ENCODE assay signal across 29 mouse cellular contexts in the genomic region with DNA sequence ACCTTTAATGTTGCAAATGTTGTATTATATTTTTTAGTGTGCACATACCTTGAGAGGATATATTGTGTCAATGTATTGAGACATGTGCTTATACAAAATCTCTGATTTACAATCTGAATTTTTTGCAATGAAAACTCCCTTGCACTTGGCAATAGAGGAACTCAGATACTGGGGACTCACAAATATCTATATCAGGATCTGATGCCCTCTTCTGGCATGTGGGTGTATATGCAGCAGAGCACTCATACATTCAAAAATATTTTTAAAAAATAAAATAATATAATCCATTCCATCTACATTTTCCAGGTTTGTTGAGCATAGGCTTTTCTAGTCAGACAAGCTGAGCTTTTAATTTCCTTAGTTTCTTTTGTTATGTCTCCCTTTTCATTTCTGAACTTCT. TPM values are rescaled to one million over a fixed set of nuclear protein-coding genes. Genes with fewer than 3 reads are reported as not detected.
DNase-seq lines count a peak whose midpoint lies in the region; ATAC-seq and TF ChIP-seq lines count a peak whose summit lies in the region.
"Had no signal": no experiment of that assay in that cellular context is flagged by ENCODE, and none has a peak within 500 bp of the region (broad histone marks: within the 10 kb centered on the region; RNA-seq: fewer than 3 reads in every experiment).

No protein-coding gene starts in this region.

- no peak for ATAC-seq in hindbrain, postnatal 0 days

- no peaks in the 10 kb centered on the region for H3K27me3 ChIP-seq in hindbrain, postnatal 0 days (ENCODE audit: insufficient read depth, low read length)
- no peaks in the 10 kb centered on the region for H3K27me3 ChIP-seq in hindbrain, embryonic 10.5 days (ENCODE audit: insufficient read depth, poor library complexity, severe bottlenecking)
- H3K27me3 ChIP-seq: forebrain, embryonic 12.5 days; hindbrain, embryonic 15.5 days had no signal

- DNase-seq in hindbrain, postnatal 0 days (ENCODE audit: low spot score), result peak; percentile 4
- no peak for DNase-seq in hindbrain, embryonic 10.5 days (ENCODE audit: low spot score)
- peak; percentile 5 for DNase-seq in retina, embryonic 14.5 days (ENCODE audit: low spot score)
- DNase-seq in retina, postnatal 1 day, result no peak
- peak; percentile 31 for DNase-seq in NIH3T3 (ENCODE audit: low read depth)
- no peak for DNase-seq in MN1 (ENCODE audit: low spot score)
- no peak for DNase-seq in urinary bladder, adult 2 months (ENCODE audit: low spot score)
- DNase-seq: adrenal gland, postnatal 10 days; cerebellum, adult 18-20 months; cerebellum, postnatal 36 days; heart, postnatal 14 days; kidney, adult 18-20 months; kidney, postnatal 10 days; lung, adult 18-20 months; right cerebral cortex, adult 18-20 months; thymus, postnatal 14 days had no signal

- no peaks in the 10 kb centered on the region for H3K36me3 ChIP-seq in hindbrain, postnatal 0 days (ENCODE audit: insufficient read depth, low read length)
- no peaks in the 10 kb centered on the region for H3K36me3 ChIP-seq in hindbrain, embryonic 10.5 days
- H3K36me3 ChIP-seq: forebrain, embryonic 12.5 days; hindbrain, embryonic 15.5 days had no signal

- no peak overlapping the region for H3K4me2 ChIP-seq in hindbrain, postnatal 0 days (ENCODE audit: low read depth, low read length)
- H3K4me2 ChIP-seq: forebrain, embryonic 12.5 days; heart, embryonic 11.5 days; hindbrain, embryonic 15.5 days; liver, embryonic 11.5 days had no signal

- H3K9ac ChIP-seq in hindbrain, postnatal 0 days (replicated peaks; ENCODE audit: low read length), result no peak overlapping the region
- H3K9ac ChIP-seq: forebrain, embryonic 12.5 days; hindbrain, embryonic 15.5 days had no signal

- H3K27ac ChIP-seq in hindbrain, postnatal 0 days, result no peak overlapping the region
- H3K27ac ChIP-seq in hindbrain, embryonic 10.5 days, result no peak overlapping the region
- H3K27ac ChIP-seq: forebrain, embryonic 12.5 days; hindbrain, embryonic 15.5 days had no signal

- peak; percentile 51 for TF ChIP-seq CTCF in hindbrain, postnatal 0 days (IDR thresholded peaks at IDR 0.05; ENCODE audit: low read depth)

- H3K4me3 ChIP-seq in hindbrain, postnatal 0 days (ENCODE audit: low read length), result no peak overlapping the region
- H3K4me3 ChIP-seq in hindbrain, embryonic 10.5 days, result no peak overlapping the region
- H3K4me3 ChIP-seq: forebrain, embryonic 12.5 days; hindbrain, embryonic 15.5 days had no signal

- H3K9me3 ChIP-seq in hindbrain, postnatal 0 days (ENCODE audit: low read length), result no peaks in the 10 kb centered on the region
- no peaks in the 10 kb centered on the region for H3K9me3 ChIP-seq in hindbrain, embryonic 10.5 days
- H3K9me3 ChIP-seq: forebrain, embryonic 12.5 days; hindbrain, embryonic 15.5 days had no signal

- no peaks in the 10 kb centered on the region for H3K4me1 ChIP-seq in hindbrain, postnatal 0 days (ENCODE audit: insufficient read depth, low read length)
- H3K4me1 ChIP-seq in hindbrain, embryonic 10.5 days (replicated peaks), result no peaks in the 10 kb centered on the region
- H3K4me1 ChIP-seq: forebrain, embryonic 12.5 days; hindbrain, embryonic 15.5 days had no signal

RNA-seq across cellular contexts. Expression of a gene that starts 15.5 kb away (rescaled TPM):
- not detected in 2 replicates for total RNA-seq in hindbrain, postnatal 0 days (2014; rRNA removed)
- polyA plus RNA-seq in hindbrain, postnatal 0 days (2015; fragmentation: Nextera tagmentation; extraction: Ambion mirVana), result not detected in 2 replicates
- polyA plus RNA-seq in hindbrain, embryonic 10.5 days (2016; fragmentation: Nextera tagmentation; extraction: Ambion mirVana), result not detected in 2 replicates
- not detected in 2 replicates for polyA plus RNA-seq in urinary bladder, adult 2 months (2012; rRNA removed)
- total RNA-seq: adrenal gland, postnatal 10 days; gastrocnemius, postnatal 4 days; heart, postnatal 14 days; layer of hippocampus, adult 8-10 months; left cerebral cortex, adult 18-20 months; monocyte, adult 5-6 weeks had no signal
- polyA plus RNA-seq: embryonic facial prominence, embryonic 11.5 days; forebrain, embryonic 12.5 days; heart, embryonic 11.5 days; hindbrain, embryonic 15.5 days; limb, embryonic 11.5 days; liver, embryonic 11.5 days; neural tube, embryonic 11.5 days; small intestine, adult 2 months; testis, adult 2 months had no signal

Comparison
In these comparisons a context has a peak if more than half of its experiments do, and no peak if none do; other contexts are left out.
1. DNase-seq: peak in hindbrain, postnatal 0 days (single experiment), retina, embryonic 14.5 days (single experiment) and NIH3T3 (single experiment); none in hindbrain, embryonic 10.5 days (single experiment), retina, postnatal 1 day (single experiment), MN1 (single experiment) and urinary bladder, adult 2 months (single experiment).